Mouse (Mus musculus): Measurements from ENCODE around the gene Kcnmb1.
A peak's percentile ranks its signal among the peaks of the same experiment; 100 is the strongest.

The Kcnmb1 gene

DNA sequence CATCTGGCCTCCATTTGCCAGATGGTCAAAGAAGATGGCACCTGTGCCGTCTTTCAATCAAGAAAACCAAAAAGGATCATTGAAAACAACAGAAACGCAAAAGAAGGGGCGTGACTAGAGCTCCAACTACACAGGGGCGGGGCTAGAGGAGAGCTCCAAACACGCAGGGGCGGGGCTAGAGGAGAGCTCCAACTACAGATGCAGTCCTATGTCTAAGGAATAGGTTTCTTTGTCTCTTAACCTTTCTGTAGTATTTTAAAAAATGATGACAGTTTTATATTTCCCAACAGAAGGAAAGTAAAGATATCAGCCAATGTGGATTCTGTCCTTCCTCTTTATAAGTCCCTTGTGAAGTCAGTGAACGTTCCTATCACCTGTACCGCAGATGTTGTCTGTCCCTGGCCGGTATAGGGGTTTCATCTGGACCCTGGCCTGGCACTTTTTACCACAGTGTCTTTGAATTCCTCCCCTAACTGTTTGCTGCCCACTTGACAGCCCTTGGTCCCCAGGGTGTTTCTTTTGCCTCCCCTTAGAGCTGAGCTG, 18.0 kb upstream of the Kcnmb1 start:
- DNase-seq, result no peak

DNA sequence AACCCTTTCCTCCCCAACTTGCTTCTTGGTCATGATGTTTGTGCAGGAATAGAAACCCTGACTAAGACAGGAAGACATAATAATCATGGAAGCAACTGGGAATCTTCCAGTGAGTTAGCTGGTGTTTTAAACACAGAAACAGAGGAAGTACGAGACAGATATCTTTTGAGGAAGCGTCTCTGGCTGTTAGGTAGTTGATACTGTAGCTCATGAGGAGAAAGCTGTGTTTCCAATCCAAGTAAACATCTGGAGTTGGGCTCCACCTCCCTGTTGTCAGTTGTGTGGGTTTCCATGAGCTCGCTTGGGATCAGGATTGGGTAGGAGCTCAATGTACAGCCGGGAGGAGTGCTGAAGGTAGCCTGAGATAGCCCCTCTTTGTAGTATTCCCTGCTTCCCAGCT, 16.3 kb upstream of the Kcnmb1 start:
- DNase-seq, result no peak

DNA sequence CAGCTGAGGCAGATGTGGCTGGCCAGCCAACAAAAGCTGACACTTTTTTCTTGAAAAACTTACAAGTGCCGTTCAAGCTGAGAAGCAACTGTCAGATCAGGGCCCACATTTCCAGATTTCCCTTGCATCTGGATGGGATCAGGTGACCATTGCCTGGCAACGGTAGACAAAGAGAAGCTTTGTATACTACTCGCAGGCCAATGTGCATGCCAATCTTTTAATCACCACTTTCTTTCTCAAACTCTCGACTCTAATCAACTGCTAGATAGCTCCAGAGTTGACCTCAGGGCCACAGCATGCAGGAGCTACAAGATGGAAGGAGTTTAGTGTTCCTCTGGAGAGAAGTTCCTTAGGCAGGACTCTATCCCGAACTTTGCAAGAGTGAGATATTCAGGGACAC, 11.7 kb upstream of the Kcnmb1 start:
- no peak for DNase-seq

DNA sequence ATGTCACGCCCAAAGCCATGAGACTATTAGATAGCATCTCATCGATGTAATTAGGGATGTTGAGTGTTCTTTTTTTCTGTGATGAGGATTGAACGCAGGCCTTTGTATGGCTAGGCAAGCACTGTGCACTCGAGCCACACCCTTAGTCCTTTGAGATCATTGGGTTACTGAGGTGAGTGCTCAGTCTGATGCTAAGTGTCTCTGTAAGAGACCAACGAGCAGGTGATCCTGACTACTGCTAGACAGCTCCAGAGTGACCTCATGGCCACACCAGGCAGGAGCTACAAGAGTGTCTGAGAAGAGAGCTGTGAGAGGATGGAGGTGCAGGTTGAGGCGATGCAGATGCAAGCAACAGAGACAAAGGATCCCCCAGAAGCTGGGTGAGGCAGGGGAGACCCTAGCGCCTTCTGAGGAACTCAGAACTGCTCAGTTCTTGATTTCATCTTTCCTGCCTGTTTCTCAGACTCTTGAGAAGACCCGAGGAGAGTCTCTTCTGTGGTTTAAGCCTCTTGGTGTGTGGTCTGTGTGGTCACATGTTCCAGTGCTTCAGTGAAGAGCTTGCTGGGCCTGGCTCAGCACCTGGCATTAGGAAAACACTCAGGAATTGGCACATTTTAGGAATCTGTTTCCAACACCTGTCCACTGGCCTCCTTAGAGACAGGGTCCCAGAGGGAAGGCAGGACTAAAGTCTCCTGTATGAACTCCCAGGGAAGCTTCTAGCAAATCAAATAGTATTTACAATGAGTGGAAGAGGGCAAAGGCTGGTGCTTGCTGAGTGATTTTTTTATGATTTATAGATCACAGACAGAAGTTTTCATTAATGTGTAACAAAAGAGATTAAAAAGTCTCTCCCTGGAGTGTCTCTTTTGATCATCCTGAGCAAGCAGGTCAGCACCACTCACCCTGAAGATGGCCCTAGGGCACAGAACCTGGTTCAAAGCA, 10.9 kb upstream of the Kcnmb1 start:
- no peak for DNase-seq

DNA sequence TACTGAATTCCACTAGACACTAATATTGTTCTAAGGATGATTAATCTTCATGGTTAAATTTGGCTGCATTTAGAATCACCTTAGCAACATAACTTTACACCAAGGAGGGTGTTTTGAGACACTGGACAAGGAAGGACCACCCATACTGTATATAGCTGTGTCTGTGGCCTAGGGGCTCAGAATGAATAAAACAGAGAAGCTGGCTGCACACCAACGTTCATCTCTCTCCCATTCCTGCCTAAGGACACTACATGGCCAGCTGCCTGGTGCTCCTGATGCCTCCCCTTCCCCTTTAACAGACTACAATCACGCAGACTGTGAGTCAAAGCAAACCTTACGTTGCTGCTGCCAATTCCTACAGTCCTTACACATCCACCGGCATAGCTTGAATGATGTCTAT, 6.8 kb upstream of the Kcnmb1 start:
- DNase-seq, result no peak

DNA sequence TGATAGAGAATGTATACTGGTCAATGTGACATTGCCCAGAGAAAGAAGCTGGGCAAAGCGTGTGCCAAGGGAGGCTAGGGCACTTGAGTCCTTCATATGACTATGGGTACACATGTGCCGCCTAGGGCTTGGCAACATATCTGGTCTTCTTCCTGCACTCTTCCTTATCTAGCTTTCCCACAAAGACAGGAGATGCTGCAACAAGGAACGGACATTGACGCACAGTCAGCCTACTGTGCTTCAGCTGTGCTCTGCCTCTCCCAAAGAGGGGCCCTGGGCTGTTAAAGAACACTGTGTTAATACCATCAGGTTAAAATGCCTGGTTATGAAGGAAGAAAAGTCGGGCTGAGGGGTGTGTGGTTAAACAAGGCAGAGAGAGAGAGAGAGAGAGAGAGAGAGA, 6.2 kb upstream of the Kcnmb1 start:
- DNase-seq, result no peak

DNA sequence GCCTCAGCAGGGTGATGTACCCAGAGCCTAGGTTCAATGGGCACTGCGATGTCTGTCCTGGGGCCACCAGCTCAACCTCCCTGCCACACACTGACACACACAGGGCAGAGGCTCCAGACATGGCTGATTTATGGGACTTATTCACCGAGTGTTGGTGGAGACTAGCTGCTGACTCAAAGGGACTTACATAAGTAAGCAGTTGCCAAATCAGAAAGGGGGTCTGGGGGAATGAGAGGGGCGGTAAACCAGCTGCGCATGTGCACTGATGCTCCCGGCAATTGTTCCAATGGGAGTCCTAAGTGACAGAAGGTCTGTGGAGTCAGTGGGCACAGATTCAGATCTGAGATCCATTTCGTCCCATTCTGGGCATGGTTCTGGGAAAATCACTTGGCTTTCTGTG, 5.2 kb upstream of the Kcnmb1 start:
- DNase-seq, result no peak

DNA sequence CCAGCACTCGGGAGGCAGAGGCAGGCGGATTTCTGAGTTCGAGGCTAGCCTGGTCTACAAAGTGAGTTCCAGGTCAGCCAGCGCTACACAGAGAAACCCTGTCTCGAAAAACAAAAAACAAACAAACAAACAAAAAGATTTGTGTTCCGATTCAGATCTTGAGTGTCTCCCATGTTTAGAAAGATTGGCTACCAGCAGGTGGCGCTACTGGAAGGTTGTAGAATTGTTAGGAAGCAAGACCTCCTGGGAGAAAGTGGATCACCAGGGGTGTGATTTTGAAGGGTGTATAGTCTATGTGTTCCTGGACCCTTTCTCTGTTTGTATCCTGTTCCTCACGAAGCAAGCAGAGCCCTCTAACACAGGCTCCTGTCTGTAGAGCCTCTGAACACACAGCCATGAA, 4.1 kb upstream of the Kcnmb1 start:
- DNase-seq, result peak in 1 of 2 experiments; percentile 70

DNA sequence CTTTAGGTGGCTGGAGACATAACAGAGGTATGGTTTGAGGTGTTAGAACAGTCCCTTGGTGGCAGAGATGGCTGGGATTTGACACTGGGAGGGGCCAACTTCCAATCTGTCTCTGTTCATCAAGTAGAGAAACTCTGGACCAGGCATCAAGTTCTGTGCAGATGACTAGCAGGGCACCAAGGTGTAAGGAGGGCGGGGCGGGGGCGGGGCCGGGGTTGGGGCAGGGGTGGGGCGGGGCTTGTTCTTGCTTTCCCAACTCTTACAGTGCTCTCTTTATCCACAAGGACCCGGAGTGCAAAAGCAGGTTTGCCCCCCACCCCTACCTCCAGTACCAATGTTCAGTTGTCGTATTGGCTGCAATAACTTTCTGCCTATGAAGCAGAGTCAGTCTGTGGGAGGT, 635 bp upstream of the Kcnmb1 start:
- no peak for DNase-seq

DNA sequence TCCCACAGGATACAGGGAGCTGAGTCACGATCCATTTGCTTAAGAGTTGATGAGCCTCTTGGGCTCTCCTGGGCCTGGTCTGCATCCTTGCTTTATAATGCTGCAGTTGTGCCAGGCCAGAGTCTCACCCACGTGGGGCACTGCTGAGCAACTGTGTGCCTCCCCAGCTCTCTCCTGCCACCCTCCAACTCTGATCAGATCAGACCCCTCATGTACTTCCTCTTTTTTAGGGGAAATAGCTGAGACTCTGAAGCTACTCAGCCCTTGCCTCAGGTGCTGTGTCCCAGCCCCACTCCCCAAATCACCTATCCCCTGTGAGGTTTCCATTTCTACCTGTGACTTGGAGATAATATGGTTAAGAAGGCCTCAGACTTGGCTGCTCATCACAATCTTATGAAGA, 2.6 kb downstream of the Kcnmb1 start:
- DNase-seq, result no peak

DNA sequence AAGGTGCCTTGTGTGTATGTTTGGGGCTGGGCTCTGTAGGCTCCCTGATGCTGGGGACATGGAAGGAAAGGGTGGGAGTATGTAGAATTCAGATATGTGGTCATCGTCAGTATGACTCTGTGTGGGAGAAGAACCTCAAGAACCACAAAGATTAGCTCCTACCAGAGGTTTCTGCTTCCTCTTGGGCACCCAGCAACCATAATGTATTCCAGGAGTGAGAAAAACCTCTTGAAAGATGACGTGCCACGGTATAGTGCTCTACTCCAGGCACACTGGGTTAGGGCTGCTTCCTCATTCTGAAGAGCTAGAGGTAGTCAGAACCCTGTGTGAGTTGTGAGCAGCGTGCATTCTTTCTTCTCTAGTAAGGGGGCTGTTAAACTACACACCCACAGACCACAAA, 4.9 kb downstream of the Kcnmb1 start:
- no peak for DNase-seq

DNA sequence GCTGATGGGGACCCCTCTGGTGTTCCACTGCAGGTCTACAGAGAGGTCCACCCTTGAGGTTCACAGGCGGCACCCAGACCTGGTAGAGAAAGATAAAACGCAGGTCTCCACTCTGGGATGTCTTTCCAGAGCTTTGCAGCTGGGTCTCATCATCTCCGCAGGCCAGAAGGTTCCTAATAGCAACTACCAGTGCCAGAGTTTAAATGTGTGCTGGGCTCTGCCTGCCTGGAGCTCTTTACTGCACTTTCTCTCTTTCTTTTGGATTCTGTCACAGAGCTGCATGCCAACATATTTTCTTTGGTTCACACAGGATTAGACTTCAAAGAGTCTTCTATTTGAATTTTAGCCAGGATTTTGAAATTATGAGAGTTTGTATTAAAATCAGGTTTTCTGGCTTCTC, 6.4 kb downstream of the Kcnmb1 start:
- no peak for DNase-seq

DNA sequence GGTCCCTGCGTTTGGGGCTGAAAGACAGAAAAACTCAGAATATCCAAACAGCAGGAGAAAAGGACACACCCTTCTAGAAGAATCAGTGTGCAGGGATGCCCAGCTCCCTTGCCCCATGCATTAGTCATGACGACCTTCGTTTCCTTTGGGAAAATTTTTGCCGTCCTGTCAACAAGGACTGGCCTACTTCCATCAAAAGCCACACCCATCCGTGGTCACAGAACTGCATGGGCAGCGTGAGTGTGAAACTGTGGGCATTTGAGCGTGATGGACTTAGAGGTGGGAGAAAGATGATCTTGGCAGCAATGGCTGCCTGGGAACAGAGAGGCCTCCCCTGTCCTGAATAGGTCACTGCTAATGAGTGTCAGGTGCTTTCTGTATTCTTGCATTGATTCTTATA, 9.3 kb downstream of the Kcnmb1 start:
- no peak for DNase-seq

DNA sequence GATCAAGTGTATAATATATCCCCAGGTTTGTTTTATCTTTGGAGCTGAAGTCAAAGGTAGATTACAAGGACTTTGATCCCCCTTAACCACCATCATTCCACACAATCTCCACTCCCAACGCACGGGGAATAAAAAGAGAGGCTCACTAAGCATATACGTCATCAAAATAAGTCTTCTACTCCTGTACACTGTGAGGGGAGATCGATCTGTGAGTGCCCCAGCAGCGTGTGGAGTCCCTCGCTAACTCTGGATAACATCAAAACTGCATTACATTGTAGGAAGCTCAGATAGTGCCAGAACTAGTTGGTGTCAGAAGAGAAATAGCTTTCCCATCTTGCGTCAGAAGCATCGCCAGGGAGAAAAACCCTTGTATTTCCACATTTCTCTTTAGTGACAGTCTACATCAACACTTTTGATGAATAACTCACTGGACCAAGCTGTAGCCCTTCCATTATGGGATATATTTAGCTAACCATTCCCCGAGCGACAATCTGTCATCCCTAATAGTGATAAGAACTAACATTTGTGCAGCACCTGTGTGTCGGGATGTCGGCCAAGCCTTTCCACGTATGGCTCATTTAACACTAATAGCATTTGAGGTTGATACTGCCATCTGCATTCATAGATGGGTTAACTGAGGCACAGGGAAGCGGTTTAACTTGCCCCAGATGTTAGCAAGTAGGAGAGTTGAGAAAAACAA, 11.7 kb downstream of the Kcnmb1 start:
- DNase-seq, result peak in 1 of 2 experiments; percentile 4

DNA sequence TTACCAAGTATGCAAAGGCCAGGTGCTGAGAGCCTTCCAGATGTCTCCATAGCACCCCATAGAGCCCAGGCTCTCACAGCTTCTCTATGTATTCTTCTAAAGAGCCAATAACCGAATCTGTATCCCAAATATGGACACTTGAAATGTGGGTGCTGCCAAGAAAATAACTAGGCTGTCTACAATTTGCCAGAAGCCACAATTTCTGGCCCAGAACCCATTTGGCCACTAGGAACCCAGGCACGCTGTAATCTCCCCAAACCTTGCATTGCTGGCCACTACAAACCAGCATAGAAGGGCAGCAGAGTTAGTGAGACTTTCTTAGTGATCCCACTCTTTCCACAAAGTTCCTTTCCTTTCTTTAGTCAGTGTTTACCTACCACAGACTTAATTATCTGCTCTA, 12.3 kb downstream of the Kcnmb1 start:
- peak in 1 of 2 experiments; percentile 5 for DNase-seq

DNA sequence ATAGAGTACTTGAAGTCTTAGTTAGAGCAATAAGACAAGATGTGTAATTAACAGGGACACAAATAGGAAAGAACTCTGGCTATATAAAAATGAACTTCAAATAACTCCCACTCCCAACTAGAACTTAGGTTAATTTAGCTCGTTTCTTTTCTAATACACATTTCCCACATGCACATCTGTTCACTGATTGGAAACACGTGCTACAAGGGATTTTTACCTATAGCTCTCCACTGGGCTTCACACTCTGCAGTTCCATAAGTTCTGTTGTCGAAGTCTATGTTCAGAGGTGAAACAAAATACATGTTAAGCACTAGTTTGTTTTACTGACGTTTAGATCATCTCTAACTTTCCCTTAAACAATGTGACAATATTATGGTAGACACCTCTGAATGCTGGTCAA, 17.3 kb downstream of the Kcnmb1 start:
- no peak for DNase-seq

DNA sequence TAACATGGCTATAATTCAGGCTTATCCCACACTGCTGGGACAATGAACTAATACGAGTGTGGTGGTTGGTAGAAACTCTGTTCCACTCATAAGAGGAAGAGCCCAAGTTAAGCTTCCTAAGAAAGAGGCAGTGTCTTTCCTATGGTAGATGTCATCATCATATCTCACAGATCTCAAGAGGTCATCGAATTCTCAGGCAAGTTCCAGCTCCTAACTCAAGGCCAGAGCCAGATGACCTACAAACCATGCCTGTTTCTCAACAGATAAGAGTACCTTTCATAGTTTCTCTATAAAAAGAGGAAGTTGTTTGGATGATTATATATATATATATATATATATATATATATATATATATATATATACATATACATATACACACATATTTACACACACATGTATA, 23.7 kb downstream of the Kcnmb1 start:
- no peak for DNase-seq

DNA sequence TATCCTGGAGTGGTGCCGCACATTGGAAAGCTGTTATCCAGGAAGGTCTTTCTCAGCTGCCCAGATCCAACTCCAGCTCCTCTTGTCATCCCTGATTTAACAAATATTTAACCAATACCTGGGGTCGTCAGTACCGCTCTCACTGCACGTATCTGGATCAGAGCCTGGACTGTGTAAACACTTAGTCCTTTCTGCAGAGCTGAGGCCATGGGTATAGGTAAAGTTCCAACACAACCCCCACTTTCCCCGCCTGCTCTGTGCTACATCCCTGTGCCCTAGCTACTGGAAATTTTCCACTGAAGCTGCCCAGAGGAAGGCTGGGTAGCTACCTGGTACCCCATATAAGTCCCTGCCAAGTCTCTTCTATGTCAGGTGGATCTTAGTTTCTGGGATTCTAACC, 27.2 kb downstream of the Kcnmb1 start:
- no peak for DNase-seq

DNA sequence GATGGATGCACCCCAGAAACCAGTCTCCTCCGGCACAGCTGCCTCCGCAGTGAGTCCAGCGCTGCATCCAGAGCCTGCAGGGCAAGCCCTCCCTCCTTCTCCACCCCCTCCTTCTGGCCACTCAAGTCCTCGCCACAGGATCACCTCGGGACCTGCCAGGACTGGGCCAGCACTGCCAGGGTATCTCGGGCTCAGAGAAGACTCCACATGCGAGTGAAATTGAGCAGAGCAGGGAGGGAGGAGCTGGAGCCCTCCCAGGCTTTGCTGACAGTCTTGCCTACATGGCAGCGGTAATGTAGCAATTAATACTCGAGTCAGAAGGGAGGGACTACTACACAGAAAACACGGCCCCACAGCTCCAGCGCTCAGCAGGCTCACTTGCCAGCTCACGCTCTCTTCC, 30.1 kb downstream of the Kcnmb1 start, which contains the start of gene Kcnip1:
Gene Kcnip1, minus strand, starts transcription at position 215 of the 400 bp plus-strand sequence.
- DNase-seq, result no peak

DNA sequence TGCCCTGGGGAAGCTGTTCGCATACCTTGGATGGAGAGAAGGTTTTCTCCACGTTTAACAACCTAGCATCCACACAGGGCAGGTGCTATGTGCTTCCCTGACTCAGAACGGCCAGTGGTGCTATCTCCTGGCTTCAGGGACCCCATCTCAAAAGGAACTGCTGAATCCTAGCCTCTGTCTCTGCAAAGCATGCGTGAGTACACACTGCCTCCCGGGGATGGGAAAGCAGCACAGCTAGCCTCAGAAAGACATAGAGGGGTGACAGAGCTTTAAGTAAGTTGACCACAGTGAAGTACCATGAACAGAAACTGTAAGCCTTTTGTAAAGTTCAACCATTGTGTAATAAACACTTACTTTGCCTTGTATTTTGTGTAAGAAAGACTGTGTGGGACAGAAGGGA, 30.7 kb downstream of the Kcnmb1 start:
- no peak for DNase-seq

DNA sequence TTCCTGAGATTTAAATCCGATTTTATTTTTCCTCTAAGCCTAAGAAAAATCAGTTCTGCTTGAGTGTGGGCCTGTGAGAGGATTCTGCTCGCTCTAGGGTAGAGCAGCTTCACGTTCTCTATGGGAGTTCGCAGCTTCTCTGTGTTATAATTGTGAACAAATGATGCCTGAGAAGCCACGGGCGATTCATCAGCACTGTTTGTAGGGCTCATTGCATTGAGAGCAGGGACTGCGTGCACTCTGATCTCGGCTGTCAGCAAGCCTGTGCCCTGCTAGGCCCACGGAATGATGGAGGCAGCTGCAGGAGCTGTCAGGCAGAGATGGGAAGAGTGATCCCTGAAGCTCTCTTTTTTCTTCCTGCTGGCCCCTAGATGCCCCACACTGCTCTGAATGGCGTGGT, 35.4 kb downstream of the Kcnmb1 start:
- DNase-seq, result no peak

DNA sequence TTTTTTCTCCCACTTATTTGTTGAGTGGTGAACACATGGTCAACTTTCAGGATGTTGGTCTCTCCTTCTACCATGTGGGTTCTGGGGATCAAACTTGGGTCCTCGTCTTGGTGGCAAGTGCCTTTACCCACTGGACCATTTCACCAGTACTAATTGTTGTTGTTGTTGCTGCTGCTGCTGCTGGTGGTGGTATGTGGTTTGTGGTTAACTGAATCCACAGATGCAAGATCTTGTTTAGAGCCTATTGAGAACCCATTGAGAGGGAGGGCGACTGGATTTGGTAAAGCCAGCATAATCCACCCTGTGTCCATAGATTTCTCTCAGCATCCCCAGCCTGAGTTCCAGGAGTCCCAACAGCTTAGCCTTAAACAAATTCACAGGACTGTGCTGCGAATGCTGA, 37.6 kb downstream of the Kcnmb1 start:
- DNase-seq, result no peak

DNA sequence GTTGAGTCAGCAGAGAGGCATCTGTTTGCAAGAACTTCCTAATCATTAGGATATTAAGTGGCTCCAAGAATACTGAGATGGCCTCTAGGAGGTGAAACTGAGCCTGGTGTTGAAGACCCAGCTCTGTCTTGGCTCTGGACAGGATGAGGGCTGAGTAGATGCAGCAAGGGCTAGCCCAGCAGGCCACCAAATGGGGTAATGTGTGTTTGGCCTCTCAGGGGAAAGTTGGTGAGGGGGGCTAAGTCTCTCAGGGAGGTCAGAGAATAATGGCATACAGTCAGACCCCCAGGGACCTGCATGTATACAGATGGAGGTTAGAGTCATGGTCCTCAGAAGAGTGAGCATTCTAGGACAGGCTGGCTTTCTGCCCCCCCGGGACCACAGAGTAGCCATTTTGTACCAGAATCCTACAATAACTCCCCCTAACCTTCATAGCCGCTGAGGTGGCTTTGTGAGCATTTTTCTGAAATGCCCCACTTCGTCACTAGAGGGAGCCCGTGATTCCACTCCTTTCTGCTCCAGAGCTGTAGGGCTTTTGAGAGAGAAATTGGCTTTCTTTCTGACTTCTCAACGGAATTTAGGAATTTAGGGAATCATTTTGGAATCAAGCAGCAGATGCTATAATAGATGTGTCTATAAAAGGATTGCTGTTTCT, 39.3 kb downstream of the Kcnmb1 start:
- peak in 1 of 2 experiments; percentile 63 for DNase-seq

Data from kidney, postnatal 25 days (tissue).